Mouse (Mus musculus) forebrain, embryonic 11.5 days (tissue): Measurements from ENCODE around the gene Egfl6. TPM values are rescaled to one million over a fixed set of nuclear protein-coding genes. Genes with fewer than 3 reads are reported as not detected.

ENCODE experiments used
- ATAC-seq: fragments of 200-750 bp; cut with Nextera tagmentation; replicated peaks from 2 replicates; pipeline ENCODE4 v1.8.0; 2017; ENCODE audit warnings: moderate TSS enrichment; ENCODE audit not compliant: low FRiP score
- DNase-seq: peaks from one replicate; pipeline ENCODE4 v3.0.0-alpha.2; 2017; ENCODE audit warnings: low spot score
- H3K27ac ChIP-seq: fragments of 300-500 bp; sonication (generic); 2 replicates; pipeline ENCODE4 v1.5.1; 2014; ENCODE audit warnings: low read depth, low read length
- H3K27me3 ChIP-seq: fragments of 300-500 bp; sonication (generic); 2 replicates; pipeline ENCODE4 v1.6.1; 2014; ENCODE audit warnings: mild to moderate bottlenecking, low read length, mixed read lengths; ENCODE audit not compliant: control insufficient read depth, insufficient read depth
- H3K36me3 ChIP-seq: fragments of 300-500 bp; sonication (generic); 2 replicates; pipeline ENCODE4 v1.6.1; 2014; ENCODE audit warnings: mild to moderate bottlenecking, low read length, moderate library complexity, mixed read lengths; ENCODE audit not compliant: control insufficient read depth, insufficient read depth
- H3K4me1 ChIP-seq: fragments of 300-500 bp; sonication (generic); replicated peaks from 2 replicates; pipeline ENCODE4 v1.6.1; 2014; ENCODE audit warnings: low read length, mixed read lengths; ENCODE audit not compliant: control insufficient read depth, insufficient read depth
- H3K4me2 ChIP-seq: fragments of 300-500 bp; sonication (generic); 2 replicates; pipeline ENCODE4 v1.6.1; 2014; ENCODE audit warnings: low read depth, mild to moderate bottlenecking, low read length, moderate library complexity, mixed read lengths; ENCODE audit not compliant: severe bottlenecking
- H3K4me3 ChIP-seq: fragments of 300-500 bp; sonication (generic); 2 replicates; pipeline ENCODE4 v1.5.1; 2014; ENCODE audit warnings: low read depth, low read length
- H3K9ac ChIP-seq: fragments of 300-500 bp; sonication (generic); 2 replicates; pipeline ENCODE4 v1.6.1; 2014; ENCODE audit warnings: low read length
- H3K9me3 ChIP-seq: fragments of 300-500 bp; sonication (generic); 2 replicates; pipeline ENCODE4 v1.6.1; 2016; ENCODE audit warnings: low read length, mixed read lengths; ENCODE audit not compliant: control insufficient read depth
- WGBS: fragments of 180-500 bp; shearing (Covaris S2); extraction: QIAGEN DNeasy Blood & Tissue Kit; methylation state at CpG from one replicate; pipeline ENCODE4 v1.1.7; 2014; 5-methylcytosine and 5-hydroxymethylcytosine counted together
- polyA plus RNA-seq: library from polyadenylated mRNA; unstranded; fragments of >200 nt; fragmentation: Nextera tagmentation; extraction: Ambion mirVana; gene quantifications from 2 replicates; pipeline ENCODE4 v1.2.1, GENCODE M21; 2014

The Egfl6 gene
- polyA plus RNA-seq, 1 experiment from 2014 or later = 7.5 TPM

DNA sequence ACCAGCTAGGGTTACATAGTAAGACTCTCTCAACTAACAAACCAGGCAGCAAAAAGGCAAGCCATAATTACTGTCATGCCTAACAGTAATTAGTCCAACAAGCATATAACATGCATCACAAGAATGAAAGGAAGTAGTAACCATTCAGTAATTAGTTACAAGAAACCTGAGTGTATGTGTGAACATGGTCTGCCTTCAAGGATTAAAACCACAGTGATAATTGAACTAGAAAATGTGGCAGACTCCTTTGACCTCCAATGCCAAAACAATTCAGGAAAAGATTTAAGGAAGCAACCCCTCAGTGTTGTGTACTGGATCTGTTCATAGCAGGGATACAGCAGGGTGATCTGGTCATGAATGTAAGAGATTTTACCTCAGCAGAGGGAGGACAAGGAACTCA lies 74.4 kb downstream of the Egfl6 start:
- Histone ChIP-seq H3K9ac (no peak overlapping the region), H3K36me3 (no peaks in the 10 kb centered on the region), H3K4me1 (no peaks in the 10 kb centered on the region), H3K4me2 (no peak overlapping the region), H3K9me3 (no peaks in the 10 kb centered on the region), H3K4me3 (no peak overlapping the region), H3K27me3 (no peaks in the 10 kb centered on the region; the same call in 1 of the 2 replicates), H3K27ac (no peak overlapping the region)
- ATAC-seq (no peak), DNase-seq (no peak)

GRCm38 (mm10) chrX:166509761-166510738 lies 75.5 kb downstream of the Egfl6 start:
- Histone ChIP-seq H3K36me3 (no peaks in the 10 kb centered on the region), H3K9ac (peak overlapping the region; percentile 75), H3K4me2 (peak overlapping the region; percentile 48), H3K9me3 (no peaks in the 10 kb centered on the region), H3K4me3 (peak overlapping the region; percentile 41), H3K27me3 (no peaks in the 10 kb centered on the region; the same call in 1 of the 2 replicates), H3K4me1 (no peaks in the 10 kb centered on the region), H3K27ac (peak overlapping the region; percentile 91)
- 24% methylated on average over 59 of the region's 65 CpGs for WGBS
- DNase-seq = peak; percentile 92
- peak; percentile 98 for ATAC-seq

DNA sequence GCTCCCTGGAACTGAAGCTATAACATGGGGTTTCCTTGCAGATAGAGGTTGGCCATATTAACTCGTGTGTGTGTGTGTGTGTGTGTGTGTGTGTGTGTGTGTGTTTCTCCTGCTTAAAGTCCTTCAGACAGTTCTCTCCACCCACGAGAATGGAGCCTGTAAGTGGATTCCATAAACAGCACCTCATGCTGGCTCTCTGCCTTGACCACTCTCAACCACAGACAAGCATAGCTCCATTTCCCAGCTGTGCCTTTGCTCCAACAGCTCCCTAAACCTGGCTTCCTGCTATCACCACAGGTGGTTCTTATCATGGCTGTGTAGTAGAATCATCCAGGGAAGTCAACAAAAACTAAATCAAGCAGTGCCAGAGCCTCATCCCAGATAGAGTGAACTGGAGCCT lies 81.1 kb downstream of the Egfl6 start:
- H3K9me3 ChIP-seq = no peaks in the 10 kb centered on the region
- no peak overlapping the region for H3K27ac ChIP-seq
- no peak overlapping the region for H3K9ac ChIP-seq
- DNase-seq (no peak), ATAC-seq (no peak)
- H3K27me3 ChIP-seq = no peaks in the 10 kb centered on the region
- no peak overlapping the region for H3K4me2 ChIP-seq
- no peak overlapping the region for H3K4me3 ChIP-seq
- no peaks in the 10 kb centered on the region for H3K4me1 ChIP-seq
- no peaks in the 10 kb centered on the region; the same call in 1 of the 2 replicates for H3K36me3 ChIP-seq
- WGBS = 63% methylated on average over 2 of the region's 2 CpGs

DNA sequence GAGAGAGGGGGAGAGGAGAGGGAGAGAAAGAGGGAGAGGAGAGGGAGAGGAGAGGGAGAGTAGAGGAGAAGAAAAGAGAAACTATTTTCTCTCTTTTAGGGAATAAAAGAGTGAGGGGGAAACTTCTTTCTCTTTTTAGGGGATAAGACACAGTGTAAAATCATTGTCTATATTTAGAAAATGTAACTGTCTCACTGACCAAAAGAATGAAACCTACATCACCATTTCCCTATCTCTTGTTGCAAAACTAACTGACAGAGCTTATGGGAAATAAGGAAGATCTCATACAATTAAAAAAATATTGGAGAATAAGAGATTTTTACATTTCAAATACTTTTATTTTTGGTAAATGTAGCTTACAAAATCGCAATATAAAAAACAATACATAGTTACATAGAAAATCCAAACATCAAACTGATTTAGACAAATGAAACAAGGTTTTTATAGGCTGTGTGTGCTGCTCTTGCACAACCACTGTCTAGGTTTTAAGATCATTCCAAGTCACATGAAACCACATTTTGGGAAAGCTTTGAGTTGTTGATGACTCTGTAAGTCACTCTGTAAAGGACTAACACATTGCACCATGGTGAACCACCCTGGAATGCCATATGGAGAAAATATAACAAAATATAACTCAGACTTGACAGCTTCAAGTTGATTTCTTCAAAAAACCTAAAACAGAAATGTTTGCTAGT lies 85.9 kb downstream of the Egfl6 start:
- no peaks in the 10 kb centered on the region for H3K9me3 ChIP-seq
- H3K27me3 ChIP-seq = peaks cover 2% of the 10 kb centered on the region; the same call in 1 of the 2 replicates
- H3K4me2 ChIP-seq = no peak overlapping the region
- ATAC-seq = no peak
- no peak overlapping the region for H3K9ac ChIP-seq
- no peaks in the 10 kb centered on the region for H3K4me1 ChIP-seq
- no peak for DNase-seq
- WGBS = 73% methylated on average over 1 of the region's 1 CpGs
- H3K36me3 ChIP-seq = no peaks in the 10 kb centered on the region; the same call in 1 of the 2 replicates
- no peak overlapping the region for H3K4me3 ChIP-seq
- H3K27ac ChIP-seq = no peak overlapping the region

DNA sequence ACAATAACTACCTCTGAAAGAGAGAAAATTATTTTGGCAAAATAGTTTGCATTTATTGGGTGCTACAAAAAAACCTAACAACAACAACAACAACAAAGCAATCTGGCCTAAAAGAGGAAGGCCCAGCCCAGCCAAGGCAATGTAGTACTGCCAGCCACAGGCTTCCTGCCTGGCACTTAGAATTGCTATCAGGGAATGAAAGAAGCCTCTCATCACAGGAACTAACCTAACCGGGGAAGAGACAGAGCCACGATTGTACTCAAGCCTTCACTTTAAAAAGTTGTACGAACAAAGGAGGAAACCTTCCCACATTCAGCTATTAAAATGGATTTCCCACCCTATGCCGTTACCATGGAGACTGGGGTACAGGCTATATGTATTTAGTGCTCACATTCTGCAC lies 87.7 kb downstream of the Egfl6 start:
- no peaks in the 10 kb centered on the region for H3K4me1 ChIP-seq
- DNase-seq (no peak), ATAC-seq (peak; percentile 58)
- H3K27ac ChIP-seq = no peak overlapping the region
- WGBS = 57% methylated on average over 4 of the region's 4 CpGs
- H3K9ac ChIP-seq = no peak overlapping the region
- H3K9me3 ChIP-seq = no peaks in the 10 kb centered on the region
- H3K36me3 ChIP-seq = no peaks in the 10 kb centered on the region; the same call in 1 of the 2 replicates
- no peak overlapping the region for H3K4me3 ChIP-seq
- H3K4me2 ChIP-seq = no peak overlapping the region
- H3K27me3 ChIP-seq = peaks cover 2% of the 10 kb centered on the region; the same call in 1 of the 2 replicates

GRCm38 (mm10) chrX:166495052-166495451 lies 90.5 kb downstream of the Egfl6 start:
- Histone ChIP-seq H3K9ac (no peak overlapping the region), H3K4me3 (no peak overlapping the region), H3K36me3 (no peaks in the 10 kb centered on the region), H3K9me3 (no peaks in the 10 kb centered on the region), H3K4me1 (no peaks in the 10 kb centered on the region), H3K4me2 (no peak overlapping the region), H3K27ac (no peak overlapping the region), H3K27me3 (peaks cover 2% of the 10 kb centered on the region; the same call in 1 of the 2 replicates)
- DNase-seq = no peak
- no peak for ATAC-seq
- 88% methylated on average over 2 of the region's 2 CpGs for WGBS

DNA sequence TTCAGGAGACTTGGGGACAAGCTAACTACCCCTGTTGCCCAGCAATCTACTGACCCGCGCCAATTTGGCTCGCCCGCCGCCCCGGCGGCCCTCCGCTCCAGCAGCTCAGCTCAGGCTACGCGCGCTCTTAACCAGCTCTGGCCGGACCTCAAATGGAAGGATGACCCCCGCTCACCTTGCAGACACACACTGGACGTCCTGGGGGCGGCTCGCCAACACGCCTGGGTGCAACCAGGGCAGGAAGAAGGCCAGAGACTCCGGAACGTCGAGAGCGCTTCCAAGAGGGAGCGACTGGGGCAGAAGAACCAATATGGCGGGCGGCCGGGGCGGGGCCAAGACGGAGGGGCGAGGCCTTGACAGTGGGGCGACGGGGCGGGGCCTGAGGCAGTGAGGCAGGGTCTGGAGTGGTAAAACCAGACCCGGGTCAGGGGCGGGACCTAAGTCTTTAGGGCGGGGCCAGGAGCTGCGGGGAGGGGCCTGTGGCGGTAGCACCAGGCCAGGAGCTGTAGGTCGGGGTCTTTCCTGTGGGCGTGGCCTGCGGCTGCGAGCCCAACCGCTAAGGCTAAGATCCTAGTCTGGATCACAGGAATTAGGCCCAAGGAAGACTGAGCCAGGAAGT lies 106.0 kb downstream of the Egfl6 start, which contains the start of gene Rab9:
Gene Rab9 (minus strand): TSS at position 503 of the 619 bp plus-strand sequence.
- ATAC-seq = peak; percentile 99

More for the DNA sequence above, 106.0 kb downstream of the Egfl6 start, which contains the start of gene Rab9:
- no peaks in the 10 kb centered on the region for H3K9me3 ChIP-seq
- H3K4me3 ChIP-seq = peak within 1 kb of the TSS; percentile 55
- no peaks in the 10 kb centered on the region for H3K36me3 ChIP-seq
- H3K27ac ChIP-seq = no peak within 1 kb of the TSS
- H3K4me2 ChIP-seq = peak within 1 kb of the TSS; percentile 53
- WGBS = 23% methylated on average over 40 of the region's 41 CpGs
- no peaks in the 10 kb centered on the region for H3K4me1 ChIP-seq
- H3K9ac ChIP-seq = peak within 1 kb of the TSS; percentile 70
- H3K27me3 ChIP-seq = no peaks in the 10 kb centered on the region; the same call in 1 of the 2 replicates
- peak; percentile 94 for DNase-seq
